Mouse (Mus musculus) E14TG2a.4 (cell line): ENCODE measurements around the gene Ppfia4.

Experiments used
- H3K27me3 ChIP-seq: 2 replicates; pipeline ENCODE4 v1.6.1; 2014; ENCODE audit warnings: low read length, control low read depth; ENCODE audit not compliant: insufficient read depth
- H3K36me3 ChIP-seq: 2 replicates; pipeline ENCODE4 v1.6.1; 2014; ENCODE audit warnings: low read length, control low read depth; ENCODE audit not compliant: insufficient read depth
- H3K4me1 ChIP-seq: replicated peaks from 2 replicates; pipeline ENCODE4 v1.6.1; 2014; ENCODE audit warnings: low read depth, low read length, control low read depth
- H3K4me3 ChIP-seq: replicated peaks from 2 replicates; pipeline ENCODE4 v1.5.1; 2014; ENCODE audit warnings: mild to moderate bottlenecking, low read length
- H3K9me3 ChIP-seq: 2 replicates; pipeline ENCODE4 v1.6.1; 2014; ENCODE audit warnings: low read length, control low read depth
- CTCF ChIP-seq: conservative IDR thresholded peaks from 2 replicates; pipeline ENCODE4 v1.5.1; 2014; ENCODE audit warnings: low read length
- NANOG ChIP-seq: IDR thresholded peaks from 2 replicates; pipeline ENCODE4 v1.6.1; 2014; ENCODE audit warnings: borderline replicate concordance, low read length, mixed read lengths
- POU5F1 ChIP-seq: IDR thresholded peaks from 2 replicates; pipeline ENCODE4 v1.6.1; 2014; ENCODE audit warnings: low read length, borderline replicate concordance

Gene Ppfia4

DNA sequence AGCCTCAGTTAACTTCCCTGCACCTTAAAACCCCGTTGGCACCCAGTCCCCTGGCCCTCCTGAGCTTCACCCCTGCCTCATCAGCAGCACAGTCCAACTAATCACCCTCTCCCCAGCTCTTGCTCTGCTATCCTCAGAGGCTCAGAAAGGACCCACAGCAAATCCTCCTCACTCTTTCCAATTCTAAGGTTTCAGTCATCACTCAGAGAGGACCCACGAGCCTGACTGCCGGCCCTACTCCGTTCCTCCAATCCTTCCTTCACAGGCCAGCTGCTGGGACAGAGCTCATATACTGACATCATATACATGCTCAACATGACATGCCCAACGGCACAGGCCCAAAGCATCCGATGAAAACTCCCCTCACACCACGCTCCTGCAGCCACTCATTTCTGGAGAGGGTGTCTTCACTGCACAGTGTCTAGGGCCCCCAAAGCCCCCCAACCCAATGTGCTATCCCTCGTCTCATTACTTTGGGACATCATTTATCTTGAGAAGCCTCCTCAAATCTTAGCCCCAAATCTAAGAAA is 10.1 kb upstream of the Ppfia4 start:
- H3K4me1 ChIP-seq: peaks cover 57% of the 10 kb centered on the region
- peaks cover 27% of the 10 kb centered on the region for H3K36me3 ChIP-seq
- H3K27me3 ChIP-seq: peaks cover 17% of the 10 kb centered on the region; the same call in 1 of the 2 replicates
- no peak overlapping the region for H3K4me3 ChIP-seq
- no peaks in the 10 kb centered on the region for H3K9me3 ChIP-seq
- TF ChIP-seq POU5F1 (no peak), NANOG (no peak), CTCF (no peak)

DNA sequence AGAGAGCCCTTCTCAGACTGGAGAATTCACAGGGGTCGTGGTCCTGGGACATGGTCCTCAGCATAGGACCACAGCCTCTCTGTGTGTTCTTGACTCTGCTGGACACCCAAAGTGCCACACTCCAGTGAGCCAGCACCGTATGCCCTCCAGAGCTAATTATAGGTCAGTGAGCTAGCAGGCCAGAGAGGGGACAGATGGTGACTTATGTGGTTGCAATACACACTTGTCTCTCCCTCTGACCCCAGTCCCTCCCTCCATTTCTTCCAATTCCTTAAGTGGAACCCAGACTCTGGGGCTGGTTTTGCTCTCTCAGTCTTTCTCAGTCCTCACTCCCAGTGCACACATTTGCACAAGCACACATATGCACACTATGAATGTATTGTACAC is 9.5 kb upstream of the Ppfia4 start:
- Histone ChIP-seq H3K4me3 (no peak overlapping the region), H3K9me3 (no peaks in the 10 kb centered on the region), H3K4me1 (peaks cover 56% of the 10 kb centered on the region), H3K27me3 (peaks cover 17% of the 10 kb centered on the region; the same call in 1 of the 2 replicates), H3K36me3 (peaks cover 21% of the 10 kb centered on the region)
- TF ChIP-seq NANOG (no peak), CTCF (no peak), POU5F1 (no peak)

DNA sequence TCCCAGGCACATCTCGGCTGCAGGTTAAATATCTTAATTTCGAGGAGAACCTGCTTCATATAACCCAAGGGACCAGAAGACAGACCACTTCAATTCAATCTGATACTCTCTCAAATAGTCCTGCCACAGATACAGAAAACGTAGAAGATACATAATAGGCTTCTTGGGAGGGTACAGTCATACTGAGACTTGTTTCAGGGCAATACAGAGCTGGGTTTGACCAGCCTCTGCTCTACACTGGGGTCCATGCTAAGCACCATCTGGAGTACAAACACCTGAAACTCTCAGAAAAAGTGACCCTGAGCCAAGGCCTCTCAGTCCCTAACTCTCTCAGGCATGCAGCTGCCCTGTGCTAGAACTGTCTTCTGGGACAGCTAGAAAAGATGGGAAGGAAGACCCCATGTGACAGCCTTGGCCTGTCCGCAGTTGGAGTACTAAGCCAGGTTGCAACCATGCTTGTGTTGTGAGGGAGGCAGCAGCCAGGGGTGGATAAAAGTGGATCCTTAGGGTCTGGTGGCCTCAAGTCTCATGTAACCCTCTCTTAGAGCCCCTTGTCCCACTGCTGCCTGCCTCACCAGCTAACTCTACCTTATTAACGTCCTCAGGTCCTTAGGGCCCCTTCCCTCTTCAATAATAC is 9.0 kb upstream of the Ppfia4 start:
- H3K4me1 ChIP-seq: peaks cover 55% of the 10 kb centered on the region
- H3K36me3 ChIP-seq: peaks cover 16% of the 10 kb centered on the region
- no peak for TF ChIP-seq POU5F1
- no peak for TF ChIP-seq CTCF
- no peak for TF ChIP-seq NANOG
- peaks cover 17% of the 10 kb centered on the region; the same call in 1 of the 2 replicates for H3K27me3 ChIP-seq
- H3K9me3 ChIP-seq: no peaks in the 10 kb centered on the region
- H3K4me3 ChIP-seq: no peak overlapping the region

- peak; percentile 74 for TF ChIP-seq CTCF
- TF ChIP-seq NANOG: no peak
- TF ChIP-seq POU5F1: no peak
- Histone ChIP-seq H3K9me3 (no peaks in the 10 kb centered on the region), H3K27me3 (peaks cover 17% of the 10 kb centered on the region; the same call in 1 of the 2 replicates), H3K4me1 (peaks cover 54% of the 10 kb centered on the region), H3K36me3 (no peaks in the 10 kb centered on the region), H3K4me3 (peak overlapping the region; percentile 33)
These were observed 7.3 kb upstream of the Ppfia4 start for GRCm38 (mm10) chr1:134339757-134340619.

- TF ChIP-seq NANOG (no peak), CTCF (no peak), POU5F1 (no peak)
- Histone ChIP-seq H3K27me3 (peaks cover 17% of the 10 kb centered on the region; the same call in 1 of the 2 replicates), H3K36me3 (no peaks in the 10 kb centered on the region), H3K4me1 (peaks cover 49% of the 10 kb centered on the region), H3K4me3 (no peak overlapping the region), H3K9me3 (no peaks in the 10 kb centered on the region)
These were observed 6.4 kb upstream of the Ppfia4 start for GRCm38 (mm10) chr1:134339162-134339561.

- no peaks in the 10 kb centered on the region for H3K36me3 ChIP-seq
- H3K4me1 ChIP-seq: peaks cover 44% of the 10 kb centered on the region
- H3K27me3 ChIP-seq: 0 out of 2 replicates have a peak, but pooled peaks cover under 1% of the 10 kb centered on the region
- no peak for TF ChIP-seq CTCF
- no peak for TF ChIP-seq POU5F1
- TF ChIP-seq NANOG: no peak
- no peak overlapping the region for H3K4me3 ChIP-seq
- no peaks in the 10 kb centered on the region for H3K9me3 ChIP-seq
These were observed 4.4 kb upstream of the Ppfia4 start for GRCm38 (mm10) chr1:134336958-134337710.

- Histone ChIP-seq H3K9me3 (no peaks in the 10 kb centered on the region), H3K4me3 (no peak overlapping the region), H3K36me3 (peaks cover 6% of the 10 kb centered on the region; the same call in 1 of the 2 replicates), H3K4me1 (peaks cover 46% of the 10 kb centered on the region), H3K27me3 (no peaks in the 10 kb centered on the region)
- TF ChIP-seq CTCF (no peak), POU5F1 (no peak), NANOG (no peak)
These were observed 3.4 kb upstream of the Ppfia4 start for GRCm38 (mm10) chr1:134335924-134336810.
